Mouse (Mus musculus) liver, embryonic 13.5 days (tissue): ENCODE measurements around the gene Pdlim3. TPM values are rescaled to one million over a fixed set of nuclear protein-coding genes. Genes with fewer than 3 reads are reported as not detected.

Experiments used
- polyA plus RNA-seq: library from polyadenylated mRNA; unstranded; fragments of >200 nt; fragmentation: Nextera tagmentation; extraction: Ambion mirVana; gene quantifications from 2 replicates; pipeline ENCODE4 v1.2.1, GENCODE M21; 2015

Gene Pdlim3
- polyA plus RNA-seq, 1 experiment from 2014 or later, result 1.7 TPM

Other genes starting within 250 kb of the Pdlim3 start
- not detected in 2 replicates for gene Ccdc110, start 49.2 kb downstream of the Pdlim3 start, polyA plus RNA-seq
- gene 1700029J07Rik, start 89.8 kb downstream of the Pdlim3 start, polyA plus RNA-seq, result 0.56 and 0.70 TPM in 2 replicates
- 42.1 and 42.8 TPM in 2 replicates for gene Ufsp2, start 90.1 kb downstream of the Pdlim3 start, polyA plus RNA-seq
- gene Lrp2bp, start 113.8 kb downstream of the Pdlim3 start, polyA plus RNA-seq, result 0.05 TPM in 1 of 2 replicates, not detected in the other
- gene Ankrd37, start 120.2 kb downstream of the Pdlim3 start, polyA plus RNA-seq, result 4.7 and 4.9 TPM in 2 replicates